Mouse (Mus musculus): ENCODE measurements around the gene Adra1d.

Gene Adra1d

DNA sequence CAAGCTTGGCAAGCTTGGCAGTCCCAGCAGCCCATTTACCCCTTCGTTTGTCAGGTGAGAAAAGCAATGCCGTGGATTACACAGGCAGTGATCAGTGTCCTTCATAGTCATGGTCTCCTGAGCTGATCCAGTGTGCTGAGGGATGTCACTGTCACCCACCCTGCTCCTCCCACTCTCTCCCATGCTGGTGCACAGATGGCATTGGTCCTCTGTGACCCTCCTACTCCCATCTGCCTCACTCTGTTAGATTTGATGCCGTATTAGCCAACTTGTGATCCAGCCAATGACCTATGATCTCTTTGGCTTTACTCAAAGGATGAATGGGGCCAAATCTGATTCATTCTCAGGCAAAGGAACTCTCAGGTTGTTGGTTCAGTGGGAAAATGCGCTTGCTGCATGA is 20.4 kb downstream of the Adra1d start:
- no peak for DNase-seq (ENCODE audit: low read depth, low spot score)

GRCm38 (mm10) chr2:131539780-131540179 is 22.3 kb downstream of the Adra1d start:
- DNase-seq (ENCODE audit: low read depth, low spot score), result no peak

DNA sequence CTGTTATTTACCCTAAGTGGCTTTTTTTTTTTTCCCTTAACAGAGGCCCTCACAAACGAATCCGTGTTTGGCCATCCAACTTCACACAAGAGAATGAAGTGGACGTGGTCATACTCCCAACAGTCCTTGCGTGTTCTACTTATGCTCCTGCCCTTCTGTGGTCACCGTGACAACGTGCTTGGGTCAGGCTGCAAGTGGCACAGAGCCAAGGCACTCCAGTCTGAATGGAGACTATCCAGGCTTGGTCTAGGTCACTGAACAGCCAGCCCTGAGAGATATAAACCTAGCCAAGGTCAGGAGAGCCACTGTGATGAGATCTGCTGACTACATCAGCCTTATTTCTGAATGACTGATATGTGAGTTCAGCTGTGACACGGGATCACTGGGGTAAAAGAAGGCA is 23.7 kb downstream of the Adra1d start:
- no peak for DNase-seq (ENCODE audit: low read depth, low spot score)

GRCm38 (mm10) chr2:131535168-131535567 is 26.9 kb downstream of the Adra1d start:
- DNase-seq (ENCODE audit: low read depth, low spot score), result no peak

DNA sequence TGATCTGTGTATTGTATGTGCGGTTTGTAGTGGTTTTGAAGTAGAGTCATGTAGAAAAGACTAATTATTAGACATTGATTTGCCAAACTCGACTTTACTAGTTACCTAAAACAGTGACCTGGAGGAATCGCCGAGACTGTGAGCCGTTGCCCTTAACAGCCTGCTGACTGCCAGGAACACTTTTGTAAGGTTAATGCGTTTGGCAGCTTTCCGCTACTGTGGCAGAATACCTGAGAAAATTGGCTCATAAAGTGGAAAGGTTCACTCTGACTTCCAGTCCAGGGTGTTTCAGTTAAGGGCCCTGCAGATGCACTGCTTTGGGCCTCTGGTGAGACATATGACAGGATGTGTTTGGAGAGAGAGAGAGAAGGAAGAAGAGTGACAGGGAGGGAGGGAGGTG is 30.8 kb downstream of the Adra1d start:
- DNase-seq (ENCODE audit: low read depth, low spot score), result no peak

DNA sequence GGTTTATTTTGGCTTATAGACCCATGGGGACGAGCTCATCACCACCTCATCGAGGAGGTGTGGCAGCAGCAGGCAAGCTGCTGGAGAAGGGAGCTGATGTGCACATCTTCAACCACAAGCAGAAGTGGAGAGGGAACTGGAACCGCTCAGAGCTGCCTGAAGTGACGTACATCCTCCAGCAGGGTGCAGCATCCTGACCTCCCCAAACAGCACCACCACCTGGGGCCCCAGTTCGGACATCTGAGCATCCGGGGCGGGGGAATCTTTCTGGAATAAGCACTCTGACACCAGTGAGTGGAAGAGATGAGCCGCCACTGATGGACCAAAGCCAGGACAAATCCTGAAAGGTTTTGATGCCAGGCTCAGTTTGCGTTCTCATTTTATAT is 31.5 kb downstream of the Adra1d start:
- peak; percentile 57 for DNase-seq (ENCODE audit: low read depth, low spot score)

- peak; percentile 45 for DNase-seq (ENCODE audit: low read depth, low spot score)
Observed at GRCm38 (mm10) chr2:131529898-131530622, 32.0 kb downstream of the Adra1d start.

DNA sequence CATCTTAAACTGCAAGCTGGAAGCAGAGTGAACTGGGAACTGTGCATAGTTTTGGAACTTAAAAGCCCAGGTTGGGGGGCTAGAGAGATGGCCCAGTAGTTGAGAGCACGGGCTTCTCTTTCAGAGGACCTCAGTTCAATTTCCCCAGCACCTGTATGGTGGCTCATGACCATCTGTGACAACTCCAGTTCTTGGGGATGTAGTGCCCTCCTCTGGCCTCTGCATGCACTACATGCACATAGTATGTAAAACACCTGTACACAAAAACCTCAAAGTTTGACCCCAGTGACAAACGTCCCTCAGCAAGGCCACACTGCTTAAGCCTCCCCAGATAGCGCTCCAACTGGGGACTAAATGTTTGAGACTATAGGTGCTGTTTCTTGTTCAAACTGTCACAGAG is 35.0 kb downstream of the Adra1d start:
- DNase-seq (ENCODE audit: low read depth, low spot score), result peak; percentile 47

DNA sequence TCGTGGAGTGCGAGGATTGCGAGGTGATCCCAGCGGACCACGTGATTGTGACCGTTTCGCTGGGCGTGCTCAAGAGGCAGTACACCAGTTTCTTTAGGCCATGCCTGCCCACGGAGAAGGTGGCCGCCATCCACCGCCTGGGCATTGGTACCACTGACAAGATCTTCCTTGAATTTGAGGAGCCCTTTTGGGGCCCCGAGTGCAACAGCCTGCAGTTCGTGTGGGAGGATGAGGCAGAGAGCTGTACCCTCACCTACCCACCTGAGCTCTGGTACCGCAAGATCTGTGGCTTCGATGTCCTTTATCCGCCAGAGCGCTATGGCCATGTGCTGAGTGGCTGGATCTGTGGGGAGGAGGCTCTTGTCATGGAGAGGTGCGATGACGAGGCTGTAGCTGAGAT is 41.3 kb downstream of the Adra1d start:
- no peak for DNase-seq (ENCODE audit: low read depth, low spot score)

- DNase-seq (ENCODE audit: low read depth, low spot score), result no peak
Observed at GRCm38 (mm10) chr2:131518790-131519189, 43.3 kb downstream of the Adra1d start.

- no peak for DNase-seq (ENCODE audit: low read depth, low spot score)
Observed at GRCm38 (mm10) chr2:131517550-131517949, 44.5 kb downstream of the Adra1d start.

- DNase-seq (ENCODE audit: low read depth, low spot score), result no peak
Observed at GRCm38 (mm10) chr2:131514055-131514621, 47.9 kb downstream of the Adra1d start.

GRCm38 (mm10) chr2:131513477-131513876 is 48.6 kb downstream of the Adra1d start:
- DNase-seq (ENCODE audit: low read depth, low spot score), result no peak

DNA sequence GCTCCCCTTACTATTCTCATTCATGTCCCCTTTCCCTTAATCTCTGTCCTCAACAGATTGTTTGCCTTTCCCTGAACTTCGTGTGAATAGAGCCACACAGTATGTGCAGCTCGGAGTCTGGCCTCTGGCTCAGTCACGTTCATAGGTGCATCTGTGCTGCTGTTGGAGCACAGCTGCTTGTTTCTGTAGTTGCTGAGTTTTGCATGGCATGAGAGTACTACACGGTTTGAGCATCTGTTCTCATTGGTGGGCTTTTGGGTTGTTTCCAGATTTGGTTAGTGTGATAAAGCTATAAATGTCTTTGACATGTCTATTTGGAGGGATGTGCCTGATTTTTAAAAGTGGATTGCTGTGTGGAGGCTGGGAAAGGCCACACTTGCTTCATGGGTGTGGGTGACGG is 51.6 kb downstream of the Adra1d start:
- no peak for DNase-seq (ENCODE audit: low read depth, low spot score)

- DNase-seq (ENCODE audit: low read depth, low spot score), result peak; percentile 92
Observed at GRCm38 (mm10) chr2:131509671-131510313, 52.3 kb downstream of the Adra1d start.

DNA sequence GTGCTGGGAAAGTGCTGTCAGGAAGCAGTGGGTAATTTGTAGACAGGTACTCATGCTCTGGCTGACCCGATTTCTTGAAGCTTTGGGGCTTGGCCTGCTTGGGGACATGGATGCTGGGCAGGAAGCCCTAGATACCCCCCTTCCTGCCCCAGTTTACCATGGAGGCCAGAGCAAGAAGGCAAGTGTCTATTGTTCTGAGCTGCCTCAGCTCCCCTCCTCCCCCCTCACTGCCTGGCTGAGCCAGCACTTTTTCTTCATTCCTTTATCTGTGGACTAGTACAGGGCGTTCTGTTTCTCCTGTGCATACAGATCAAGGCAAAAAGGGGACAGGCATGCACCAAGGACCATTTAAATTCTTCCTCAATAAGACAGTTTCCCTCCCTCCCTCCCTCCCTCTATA is 53.6 kb downstream of the Adra1d start:
- DNase-seq (ENCODE audit: low read depth, low spot score), result no peak

DNA sequence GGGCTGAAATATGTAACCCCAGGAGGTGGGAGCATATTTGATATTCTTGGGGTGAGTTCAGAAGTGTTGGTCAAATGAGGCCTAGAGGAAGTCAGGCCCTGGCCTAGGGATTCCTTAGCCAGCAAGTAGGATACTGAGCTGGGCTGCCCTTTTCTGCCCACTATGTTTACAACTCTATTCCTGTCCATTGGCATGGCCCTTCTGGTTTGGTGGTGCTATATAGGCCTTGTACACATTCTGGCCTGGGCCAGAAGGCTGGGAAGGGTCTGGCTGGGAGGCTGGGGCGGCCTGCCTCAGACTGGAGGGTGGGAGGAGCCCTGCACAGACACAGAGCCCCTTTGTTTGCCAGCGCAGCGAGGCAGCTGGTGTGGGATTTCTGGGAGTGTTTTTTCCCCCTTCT is 55.7 kb downstream of the Adra1d start:
- DNase-seq (ENCODE audit: low read depth, low spot score), result no peak

- peak; percentile 14 for DNase-seq (ENCODE audit: low read depth, low spot score)
Observed at GRCm38 (mm10) chr2:131505431-131505830, 56.7 kb downstream of the Adra1d start.

DNA sequence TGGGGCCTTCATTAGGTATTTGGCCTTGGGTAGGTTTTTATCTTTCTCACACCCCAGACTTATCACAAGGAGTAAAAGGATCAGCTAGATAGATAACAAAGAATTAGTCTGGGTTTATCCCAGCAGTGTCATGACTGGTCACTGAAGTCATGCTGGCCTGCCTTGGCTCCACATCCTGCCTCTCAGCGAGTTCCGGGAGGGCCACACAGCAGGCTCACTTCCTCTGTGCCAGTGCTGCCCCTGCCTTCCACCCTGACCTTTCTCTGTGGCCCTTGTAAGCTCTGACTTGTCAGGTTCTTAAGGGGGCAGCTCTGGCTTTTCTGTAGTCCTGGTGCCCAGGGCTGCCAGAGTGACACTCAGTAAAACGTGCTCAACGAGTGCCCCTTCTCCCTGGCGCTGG is 59.5 kb downstream of the Adra1d start:
- DNase-seq (ENCODE audit: low read depth, low spot score), result no peak

- DNase-seq (ENCODE audit: low read depth, low spot score), result no peak
Observed at GRCm38 (mm10) chr2:131501886-131502285, 60.2 kb downstream of the Adra1d start.

GRCm38 (mm10) chr2:131499290-131499845 is 62.7 kb downstream of the Adra1d start:
- no peak for DNase-seq (ENCODE audit: low read depth, low spot score)

GRCm38 (mm10) chr2:131498219-131498618 is 63.9 kb downstream of the Adra1d start:
- no peak for DNase-seq (ENCODE audit: low read depth, low spot score)

All from CD4-positive helper T cell, adult 2 months (primary cell).